Mouse (Mus musculus) heart, adult 2 months (tissue): ENCODE data around the gene Bglap2.

ENCODE experiments used
- CTCF ChIP-seq: fragments of 200-600 bp; IDR thresholded peaks from 2 replicates; pipeline ENCODE4 v1.8.1; 2022; ENCODE audit warnings: antibody characterized with exemption, mild to moderate bottlenecking, moderate library complexity
- POLR2A ChIP-seq: fragments of 200-500 bp; IDR thresholded peaks from 2 replicates; pipeline ENCODE4 v1.6.1; 2011; ENCODE audit warnings: mild to moderate bottlenecking, low read depth, low read length, control low read depth; ENCODE audit not compliant: insufficient read depth

DNA sequence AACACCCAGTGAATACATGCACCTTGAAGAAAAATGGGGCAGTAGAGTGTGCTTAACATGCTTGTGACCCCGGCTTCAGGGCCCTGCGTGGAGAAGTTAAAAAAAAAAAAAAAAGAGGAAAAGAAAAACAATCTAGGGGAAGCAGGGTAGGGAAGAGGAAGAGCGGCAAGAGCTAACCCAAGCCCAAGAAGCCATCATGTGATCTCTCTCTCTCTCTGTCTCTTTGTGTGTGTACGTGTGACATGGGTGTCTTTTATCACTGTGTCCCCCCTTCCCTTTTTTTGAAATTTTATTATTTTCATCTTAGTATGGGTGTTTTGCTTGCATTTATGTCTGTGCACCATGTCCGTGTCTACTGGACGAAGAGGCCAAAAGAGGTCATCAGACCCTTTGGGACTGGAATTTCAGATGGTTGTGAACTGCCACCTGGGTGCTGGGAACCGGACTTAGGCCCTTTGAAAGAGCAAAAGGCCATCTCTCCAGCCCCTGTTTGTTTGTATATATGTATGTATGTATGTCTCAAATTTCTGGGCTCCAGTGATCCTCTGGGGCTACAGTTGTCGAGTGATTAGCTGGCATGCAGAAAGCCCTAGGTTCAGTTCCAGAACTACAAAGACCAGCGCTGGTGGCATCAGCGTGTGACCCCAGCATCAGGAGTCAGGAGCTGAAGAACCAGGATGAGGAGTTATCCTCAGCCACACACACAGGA lies 25.2 kb upstream of the Bglap2 start:
- TF ChIP-seq POLR2A, result no peak
- TF ChIP-seq CTCF, result no peak
